Mouse (Mus musculus) hindbrain, embryonic 16.5 days (tissue): ENCODE measurements around the gene Nme7. TPM values are rescaled to one million over a fixed set of nuclear protein-coding genes. Genes with fewer than 3 reads are reported as not detected.

Experiments used
- ATAC-seq: fragments of 200-750 bp; cut with Nextera tagmentation; 2 replicates; pipeline ENCODE4 v1.8.0; 2017; ENCODE audit warnings: moderate TSS enrichment, moderate library complexity
- H3K27ac ChIP-seq: fragments of 300-500 bp; sonication (generic); 2 replicates; pipeline ENCODE4 v1.5.1; 2014; ENCODE audit warnings: low read depth, mild to moderate bottlenecking, control low read depth, low read length, moderate library complexity
- H3K27me3 ChIP-seq: fragments of 300-500 bp; sonication (generic); replicated peaks from 2 replicates; pipeline ENCODE4 v1.6.1; 2014; ENCODE audit warnings: low read length; ENCODE audit not compliant: control insufficient read depth, insufficient read depth
- H3K36me3 ChIP-seq: fragments of 300-500 bp; sonication (generic); 2 replicates; pipeline ENCODE4 v1.6.1; 2014; ENCODE audit warnings: mild to moderate bottlenecking, low read length, moderate library complexity, mixed read lengths; ENCODE audit not compliant: control insufficient read depth, insufficient read depth
- H3K4me1 ChIP-seq: fragments of 300-500 bp; sonication (generic); 2 replicates; pipeline ENCODE4 v1.6.1; 2014; ENCODE audit warnings: low read depth, low read length; ENCODE audit not compliant: control insufficient read depth, insufficient read depth
- H3K4me2 ChIP-seq: fragments of 300-500 bp; sonication (generic); 2 replicates; pipeline ENCODE4 v1.6.1; 2014; ENCODE audit warnings: mild to moderate bottlenecking, low read length, control low read depth, moderate library complexity
- H3K4me3 ChIP-seq: fragments of 300-500 bp; sonication (generic); 2 replicates; pipeline ENCODE4 v1.5.1; 2014; ENCODE audit warnings: mild to moderate bottlenecking, low read length, control low read depth, moderate library complexity
- H3K9ac ChIP-seq: fragments of 300-500 bp; sonication (generic); 2 replicates; pipeline ENCODE4 v1.6.1; 2014; ENCODE audit warnings: low read depth, mild to moderate bottlenecking, control low read depth, low read length, moderate library complexity
- H3K9me3 ChIP-seq: fragments of 300-500 bp; sonication (generic); 2 replicates; pipeline ENCODE4 v1.6.1; 2014; ENCODE audit warnings: mild to moderate bottlenecking, low read length, moderate library complexity; ENCODE audit not compliant: control insufficient read depth
- whole genome bisulfite sequencing: fragments of 180-500 bp; shearing (Covaris S2); extraction: QIAGEN DNeasy Blood & Tissue Kit; methylation state at CpG from one replicate; pipeline ENCODE4 v1.1.7; 2014; 5-methylcytosine and 5-hydroxymethylcytosine counted together
- polyA plus RNA-seq: library from polyadenylated mRNA; unstranded; fragments of >200 nt; fragmentation: Nextera tagmentation; extraction: Ambion mirVana; gene quantifications from 2 replicates; pipeline ENCODE4 v1.2.1, GENCODE M21; 2015

The Nme7 gene
- polyA plus RNA-seq, 1 experiment from 2014 or later = 35.8 TPM

DNA sequence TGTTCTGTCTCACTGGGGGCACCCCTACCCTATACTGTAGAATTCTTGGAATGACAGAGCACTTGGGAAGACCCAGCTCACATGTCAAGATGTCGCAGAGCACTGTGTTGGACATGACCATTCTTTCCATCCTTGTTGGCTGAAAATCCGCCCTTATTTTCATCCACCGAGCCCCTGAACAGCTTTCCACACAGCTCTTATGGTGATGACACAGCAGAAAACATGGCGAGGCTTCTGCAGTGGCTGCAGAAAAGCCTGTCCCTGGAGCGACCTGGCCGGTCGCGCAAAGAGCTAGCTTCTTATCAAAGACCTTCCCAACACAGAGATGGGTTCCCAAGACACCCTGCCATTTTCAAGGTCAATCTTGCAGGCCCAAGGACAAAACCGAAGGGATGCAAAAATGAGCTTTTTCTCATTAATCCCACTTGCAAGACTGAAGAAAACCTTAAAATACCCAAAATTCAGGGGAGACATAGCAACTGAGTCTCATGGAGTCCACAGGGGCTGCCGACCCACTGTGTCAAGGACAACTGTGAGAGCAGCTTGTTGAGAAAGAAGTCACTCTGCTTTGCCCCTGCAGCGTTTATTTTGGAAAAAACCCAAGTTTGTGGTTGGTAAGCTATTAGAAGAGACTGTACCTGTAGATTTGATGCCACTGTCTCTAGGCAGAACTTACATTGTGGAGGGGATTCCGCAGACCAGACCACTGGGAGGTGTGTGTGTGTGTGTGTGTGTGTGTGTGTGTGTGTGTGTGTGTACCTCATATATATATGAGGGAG is 155.4 kb downstream of the Nme7 start:
- H3K9ac ChIP-seq = peak overlapping the region; percentile 96
- 54% methylated on average over 12 of the region's 12 CpGs for WGBS
- peaks cover 21% of the 10 kb centered on the region for H3K4me1 ChIP-seq
- peak overlapping the region; percentile 73 for H3K4me2 ChIP-seq
- H3K27me3 ChIP-seq = no peaks in the 10 kb centered on the region
- H3K4me3 ChIP-seq = peak overlapping the region; percentile 86
- no peaks in the 10 kb centered on the region for H3K9me3 ChIP-seq
- H3K27ac ChIP-seq = peak overlapping the region; percentile 97
- no peak for ATAC-seq
- no peaks in the 10 kb centered on the region for H3K36me3 ChIP-seq

DNA sequence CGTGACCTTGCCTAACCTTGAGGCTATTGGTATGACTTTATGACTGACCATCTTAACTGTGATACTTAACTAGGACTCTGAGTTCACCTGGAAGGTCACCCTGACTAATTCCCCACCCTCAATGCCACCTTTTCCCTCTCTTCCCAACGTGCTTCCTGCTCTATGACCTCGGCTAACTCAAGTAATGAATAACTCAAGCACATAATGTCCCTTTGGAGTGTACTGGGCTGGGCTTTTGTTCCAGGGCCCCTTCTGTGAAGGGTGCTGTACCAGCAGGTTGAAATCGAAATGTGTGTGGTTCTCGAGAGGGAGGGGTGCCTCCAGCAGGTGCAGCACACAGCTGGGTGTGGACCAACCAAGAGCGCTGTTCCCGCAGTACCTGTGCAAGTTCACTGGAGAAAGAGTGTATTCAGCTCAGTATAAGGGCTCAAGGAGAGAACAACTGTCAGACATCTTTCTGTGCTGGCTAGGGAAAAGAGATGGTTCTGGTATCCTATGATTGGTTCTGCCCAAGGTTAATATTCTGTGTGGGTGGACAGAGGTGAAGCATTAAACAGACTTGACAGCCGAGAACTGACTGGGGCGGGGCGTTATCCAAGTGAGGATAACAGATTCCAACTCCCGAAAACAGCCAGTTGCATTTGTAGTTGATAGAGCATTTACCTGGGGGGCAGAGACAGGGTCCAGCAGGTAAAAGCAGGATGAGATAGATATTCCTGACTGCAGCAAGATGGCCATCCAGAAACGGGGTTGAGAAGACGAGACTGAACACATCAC is 157.2 kb downstream of the Nme7 start:
- H3K27ac ChIP-seq = no peak overlapping the region
- peak overlapping the region; percentile 42; the same call in 1 of the 2 replicates for H3K4me2 ChIP-seq
- H3K4me1 ChIP-seq = peaks cover 14% of the 10 kb centered on the region; the same call in 1 of the 2 replicates
- no peaks in the 10 kb centered on the region for H3K9me3 ChIP-seq
- no peaks in the 10 kb centered on the region for H3K36me3 ChIP-seq
- 69% methylated on average over 13 of the region's 13 CpGs for WGBS
- H3K9ac ChIP-seq = no peak overlapping the region
- no peaks in the 10 kb centered on the region for H3K27me3 ChIP-seq
- ATAC-seq = no peak
- no peak overlapping the region for H3K4me3 ChIP-seq

DNA sequence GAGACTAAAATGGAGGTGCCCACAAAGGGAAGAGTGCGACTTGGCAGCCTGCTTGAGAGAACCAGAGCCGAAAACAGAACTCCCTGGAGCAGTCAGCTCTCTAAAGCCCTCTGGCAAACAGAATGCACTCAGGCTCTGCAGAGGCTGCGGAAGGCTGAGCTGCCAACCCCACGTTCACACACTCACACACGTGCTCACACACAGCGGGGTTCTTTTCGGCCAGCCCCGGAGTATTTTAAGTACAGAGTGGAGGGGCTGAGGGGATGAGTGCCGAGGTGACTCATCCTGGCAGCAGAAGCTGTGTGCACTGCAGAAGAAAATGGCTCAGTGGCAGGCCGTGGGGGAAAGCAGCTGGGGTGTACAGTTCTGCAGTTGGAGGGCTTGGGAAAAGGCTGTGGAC is 157.8 kb downstream of the Nme7 start:
- no peak for ATAC-seq
- no peaks in the 10 kb centered on the region for H3K36me3 ChIP-seq
- no peaks in the 10 kb centered on the region for H3K27me3 ChIP-seq
- H3K27ac ChIP-seq = peak overlapping the region; percentile 60; the same call in 1 of the 2 replicates
- peak overlapping the region; percentile 42 for H3K4me2 ChIP-seq
- WGBS = 23% methylated on average over 10 of the region's 10 CpGs
- peak overlapping the region; percentile 29; the same call in 1 of the 2 replicates for H3K9ac ChIP-seq
- H3K4me1 ChIP-seq = peaks cover 14% of the 10 kb centered on the region; the same call in 1 of the 2 replicates
- 0 out of 2 replicates have a peak overlapping the region, but pooled peaks have one; percentile 9 for H3K4me3 ChIP-seq
- H3K9me3 ChIP-seq = no peaks in the 10 kb centered on the region

GRCm38 (mm10) chr1:164467406-164467805 is 163.5 kb downstream of the Nme7 start:
- H3K36me3 ChIP-seq = no peaks in the 10 kb centered on the region
- WGBS = 94% methylated on average over 10 of the region's 10 CpGs
- H3K27me3 ChIP-seq = no peaks in the 10 kb centered on the region
- no peak overlapping the region for H3K9ac ChIP-seq
- H3K9me3 ChIP-seq = no peaks in the 10 kb centered on the region
- no peak overlapping the region for H3K27ac ChIP-seq
- H3K4me3 ChIP-seq = no peak overlapping the region
- no peak for ATAC-seq
- no peaks in the 10 kb centered on the region for H3K4me1 ChIP-seq
- H3K4me2 ChIP-seq = no peak overlapping the region

DNA sequence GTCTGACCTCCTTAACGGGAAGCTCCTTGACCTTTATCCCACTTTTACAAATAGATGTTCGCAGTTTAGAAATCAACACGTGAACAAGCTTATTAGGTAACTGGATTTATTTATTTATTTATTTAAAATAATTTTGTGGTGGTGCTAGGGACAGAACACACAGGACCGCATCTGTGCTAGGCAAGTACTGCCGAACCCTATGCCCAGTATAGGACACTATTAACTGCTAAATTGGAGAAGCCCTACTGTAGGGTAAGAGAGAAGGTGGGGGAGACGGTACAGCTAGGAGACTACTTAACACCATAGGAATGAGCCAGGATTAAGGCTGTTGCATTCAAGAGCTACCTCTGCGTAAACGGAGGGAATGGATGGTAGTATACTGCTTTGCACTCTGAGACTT is 164.4 kb downstream of the Nme7 start:
- Histone ChIP-seq H3K4me1 (no peaks in the 10 kb centered on the region), H3K4me2 (no peak overlapping the region), H3K27ac (no peak overlapping the region), H3K27me3 (no peaks in the 10 kb centered on the region), H3K9me3 (no peaks in the 10 kb centered on the region), H3K4me3 (no peak overlapping the region), H3K36me3 (no peaks in the 10 kb centered on the region), H3K9ac (no peak overlapping the region)
- ATAC-seq = no peak
- 88% methylated on average over 8 of the region's 8 CpGs for WGBS

- ATAC-seq = no peak
- WGBS = 50% methylated on average over 6 of the region's 6 CpGs
- H3K27ac ChIP-seq = no peak overlapping the region
Measured at GRCm38 (mm10) chr1:164470985-164471384, 167.1 kb downstream of the Nme7 start.

DNA sequence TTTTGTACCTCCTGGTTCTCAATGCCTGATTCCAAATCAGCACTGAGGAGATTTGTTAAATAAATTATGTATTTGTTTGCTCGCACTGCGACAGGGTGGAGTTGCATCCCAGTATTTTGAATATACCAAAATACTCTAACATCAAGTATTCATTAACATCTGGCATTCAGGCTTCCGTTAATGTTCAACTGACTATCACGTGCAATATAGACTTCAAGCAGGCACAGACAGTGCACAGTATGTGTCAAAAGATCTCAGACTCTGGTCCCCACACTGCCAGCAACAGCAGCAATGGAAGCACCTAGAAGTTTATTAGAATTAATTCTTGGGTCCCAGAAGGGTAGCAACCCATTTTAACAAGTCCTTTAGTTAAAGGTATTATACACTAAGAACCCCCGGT is 167.7 kb downstream of the Nme7 start:
- no peak overlapping the region for H3K4me3 ChIP-seq
- H3K27ac ChIP-seq = no peak overlapping the region
- no peaks in the 10 kb centered on the region for H3K36me3 ChIP-seq
- H3K4me2 ChIP-seq = no peak overlapping the region
- no peak overlapping the region for H3K9ac ChIP-seq
- 89% methylated on average over 5 of the region's 5 CpGs for WGBS
- no peaks in the 10 kb centered on the region for H3K9me3 ChIP-seq
- H3K27me3 ChIP-seq = no peaks in the 10 kb centered on the region
- H3K4me1 ChIP-seq = no peaks in the 10 kb centered on the region; the same call in 1 of the 2 replicates
- ATAC-seq = no peak

More at GRCm38 (mm10) chr1:164470985-164471384, 167.1 kb downstream of the Nme7 start:
- H3K27me3 ChIP-seq = no peaks in the 10 kb centered on the region
- H3K36me3 ChIP-seq = no peaks in the 10 kb centered on the region
- no peaks in the 10 kb centered on the region for H3K9me3 ChIP-seq
- H3K4me1 ChIP-seq = no peaks in the 10 kb centered on the region; the same call in 1 of the 2 replicates
- H3K4me3 ChIP-seq = no peak overlapping the region
- H3K9ac ChIP-seq = no peak overlapping the region
- no peak overlapping the region for H3K4me2 ChIP-seq

DNA sequence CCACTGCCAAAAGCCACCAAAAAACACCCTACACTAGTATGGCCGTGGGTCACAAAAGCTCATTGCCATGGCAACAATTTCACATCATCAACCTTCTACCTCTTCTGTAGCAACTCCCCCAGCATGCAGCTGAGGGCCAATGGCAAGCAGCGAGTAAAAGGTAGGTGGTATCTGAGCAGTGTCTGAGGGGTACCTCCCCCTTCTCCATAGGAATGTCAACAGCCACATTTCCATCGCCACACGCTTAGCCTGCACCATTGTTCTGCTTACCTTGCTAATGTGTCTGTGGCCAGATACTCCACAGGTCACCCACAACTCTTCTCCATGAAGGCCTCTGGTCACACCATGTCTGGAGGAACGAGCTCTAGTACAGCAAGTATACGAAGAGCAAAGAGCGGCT is 169.5 kb downstream of the Nme7 start:
- H3K27me3 ChIP-seq = no peaks in the 10 kb centered on the region
- H3K27ac ChIP-seq = no peak overlapping the region
- H3K9me3 ChIP-seq = no peaks in the 10 kb centered on the region
- H3K4me2 ChIP-seq = no peak overlapping the region
- no peaks in the 10 kb centered on the region for H3K36me3 ChIP-seq
- H3K9ac ChIP-seq = no peak overlapping the region
- no peak overlapping the region for H3K4me3 ChIP-seq
- WGBS = 89% methylated on average over 7 of the region's 7 CpGs
- H3K4me1 ChIP-seq = no peaks in the 10 kb centered on the region; the same call in 1 of the 2 replicates
- ATAC-seq = no peak

DNA sequence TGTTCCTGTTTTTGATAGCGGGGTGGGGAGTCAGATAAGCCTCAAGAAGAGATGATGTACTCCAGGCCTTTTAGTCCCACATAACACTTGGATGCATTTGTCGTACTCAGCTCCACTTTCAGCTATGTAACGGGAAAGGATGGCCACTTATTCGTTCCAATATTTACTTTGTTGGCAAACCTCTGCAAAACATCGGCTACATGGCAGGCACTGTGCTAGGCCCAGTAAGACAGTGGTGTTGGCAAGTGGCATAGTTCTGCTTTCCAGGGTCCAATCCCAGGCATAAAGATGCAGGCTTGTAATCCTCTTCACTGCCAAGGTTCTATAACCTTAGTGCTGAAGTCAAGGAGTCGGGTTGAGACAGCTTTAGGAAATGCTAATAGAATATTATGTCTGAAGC is 170.4 kb downstream of the Nme7 start:
- H3K4me3 ChIP-seq = no peak overlapping the region
- H3K27ac ChIP-seq = no peak overlapping the region
- no peaks in the 10 kb centered on the region for H3K36me3 ChIP-seq
- H3K9me3 ChIP-seq = no peaks in the 10 kb centered on the region
- H3K4me1 ChIP-seq = no peaks in the 10 kb centered on the region; the same call in 1 of the 2 replicates
- H3K4me2 ChIP-seq = no peak overlapping the region
- H3K27me3 ChIP-seq = no peaks in the 10 kb centered on the region
- ATAC-seq = no peak; the same call in 1 of the 2 replicates
- WGBS = 84% methylated on average over 6 of the region's 6 CpGs
- no peak overlapping the region for H3K9ac ChIP-seq
